Mouse (Mus musculus): ENCODE measurements around the gene Taf7l.

Gene Taf7l

GRCm38 (mm10) chrX:134476290-134476689 is at the start of gene Taf7l:
Gene Taf7l (minus strand): TSS chrX:134476490.
- DNase-seq, result no peak

- no peak for DNase-seq
Observed at GRCm38 (mm10) chrX:134525260-134525659, 49.0 kb upstream of the Taf7l start.

GRCm38 (mm10) chrX:134523772-134524171 is 47.5 kb upstream of the Taf7l start:
- DNase-seq, result no peak

- DNase-seq, result no peak
Observed at GRCm38 (mm10) chrX:134509473-134509872, 33.2 kb upstream of the Taf7l start.

- no peak for DNase-seq
Observed at GRCm38 (mm10) chrX:134507977-134508376, 31.7 kb upstream of the Taf7l start.

GRCm38 (mm10) chrX:134500651-134501050 is 24.4 kb upstream of the Taf7l start:
- no peak for DNase-seq

- no peak for DNase-seq
Observed at GRCm38 (mm10) chrX:134481720-134482119, 5.4 kb upstream of the Taf7l start.

- no peak for DNase-seq
Observed at GRCm38 (mm10) chrX:134474988-134475710, 1.1 kb downstream of the Taf7l start.

- no peak for DNase-seq
Observed at GRCm38 (mm10) chrX:134427307-134427706, 49.0 kb downstream of the Taf7l start.

GRCm38 (mm10) chrX:134426819-134427218 is 49.5 kb downstream of the Taf7l start:
- no peak for DNase-seq

- no peak for DNase-seq
Observed at GRCm38 (mm10) chrX:134425798-134426197, 50.5 kb downstream of the Taf7l start.

- no peak for DNase-seq
Observed at GRCm38 (mm10) chrX:134424263-134424662, 52.0 kb downstream of the Taf7l start.

- no peak for DNase-seq
Observed at GRCm38 (mm10) chrX:134420097-134420496, 56.2 kb downstream of the Taf7l start.

- no peak for DNase-seq
Observed at GRCm38 (mm10) chrX:134412096-134412495, 64.2 kb downstream of the Taf7l start.
